Mouse (Mus musculus) liver, adult 2 months (tissue): ENCODE measurements around the gene Gast. TPM values are rescaled to one million over a fixed set of nuclear protein-coding genes. Genes with fewer than 3 reads are reported as not detected.
"Not testable (repeated sequence)": the region's sequence is repeated elsewhere in the genome, so short reads cannot be mapped to it uniquely, and the experiment has no call there.

Experiments
- DNase-seq: peaks from one replicate; pipeline ENCODE4 v3.0.0-alpha.2; 2011; ENCODE audit warnings: low read depth, low spot score; ENCODE audit errors: extremely low read depth
- H3K27ac ChIP-seq: fragments of 200-500 bp; replicated peaks from 2 replicates; pipeline ENCODE4 v1.5.1; 2012; ENCODE audit warnings: low read depth, mild to moderate bottlenecking, control low read depth, inconsistent platforms, low read length; ENCODE audit not compliant: insufficient read depth
- H3K27me3 ChIP-seq: fragments of 200-500 bp; 2 replicates; pipeline ENCODE4 v1.6.1; 2012; ENCODE audit warnings: mild to moderate bottlenecking, moderate library complexity, low read length, inconsistent platforms; ENCODE audit not compliant: control insufficient read depth, insufficient read depth
- H3K36me3 ChIP-seq: fragments of 200-500 bp; 2 replicates; pipeline ENCODE4 v1.6.1; 2012; ENCODE audit warnings: low read length, inconsistent platforms; ENCODE audit not compliant: control insufficient read depth, insufficient read depth
- H3K4me1 ChIP-seq: fragments of 200-500 bp; 2 replicates; pipeline ENCODE4 v1.6.1; 2011; ENCODE audit warnings: low read length; ENCODE audit not compliant: control insufficient read depth, insufficient read depth
- H3K4me3 ChIP-seq: fragments of 200-500 bp; 2 replicates; pipeline ENCODE4 v1.5.1; 2011; ENCODE audit warnings: low read depth, mild to moderate bottlenecking, control low read depth, low read length, moderate library complexity; ENCODE audit not compliant: insufficient read depth
- H3K79me2 ChIP-seq: fragments of 200-500 bp; 2 replicates; pipeline ENCODE4 v1.6.1; 2012; ENCODE audit warnings: inconsistent platforms, mild to moderate bottlenecking, low read length, moderate library complexity; ENCODE audit not compliant: control insufficient read depth, insufficient read depth
- H3K9ac ChIP-seq: fragments of 200-500 bp; 2 replicates; pipeline ENCODE4 v1.6.1; 2012; ENCODE audit warnings: low read depth, mild to moderate bottlenecking, control low read depth, inconsistent platforms, low read length
- CTCF ChIP-seq: fragments of 200-500 bp; IDR thresholded peaks from 2 replicates; pipeline ENCODE4 v1.5.1; 2011; ENCODE audit warnings: low read depth, low read length, control low read depth
- POLR2A ChIP-seq: fragments of 200-500 bp; IDR thresholded peaks from 2 replicates; pipeline ENCODE4 v1.6.1; 2011; ENCODE audit warnings: low read length, control low read depth; ENCODE audit not compliant: insufficient read depth; ENCODE audit errors: extremely low read depth
- WGBS: fragments of 180-500 bp; shearing (Covaris S2); methylation state at CpG from one replicate; pipeline ENCODE4 v1.1.7; 2018; 5-methylcytosine and 5-hydroxymethylcytosine counted together
- polyA plus RNA-seq: library from polyadenylated mRNA; depleted of rRNA; stranded (reverse); fragments of >200 nt; gene quantifications from 2 replicates; pipeline ENCODE4 v1.2.3, GENCODE M21; 2012
- total RNA-seq: library from RNA; depleted of rRNA; stranded (reverse); fragments of >200 nt; gene quantifications from 2 replicates; pipeline ENCODE4 v1.2.3, GENCODE M21; 2014

Gene Gast
- total and polyA plus RNA-seq, 2 experiments, result not detected

- peak; percentile 65 for DNase-seq
- Histone ChIP-seq H3K36me3 (peaks cover 17% of the 10 kb centered on the region), H3K27me3 (no peaks in the 10 kb centered on the region), H3K4me3 (peak overlapping the region; percentile 55; the same call in 1 of the 2 replicates), H3K27ac (peak overlapping the region; percentile 93), H3K9ac (peak overlapping the region; percentile 61), H3K4me1 (peaks cover 22% of the 10 kb centered on the region), H3K79me2 (peaks cover 3% of the 10 kb centered on the region; the same call in 1 of the 2 replicates)
- 44% methylated on average over 10 of the region's 10 CpGs for WGBS
- no peak for TF ChIP-seq POLR2A
- TF ChIP-seq CTCF, result no peak
Measured at GRCm38 (mm10) chr11:100318529-100319451, 15.4 kb upstream of the Gast start.

- peaks cover 17% of the 10 kb centered on the region for H3K36me3 ChIP-seq
- H3K27me3 ChIP-seq, result no peaks in the 10 kb centered on the region
- peaks cover 3% of the 10 kb centered on the region; the same call in 1 of the 2 replicates for H3K79me2 ChIP-seq
- H3K27ac ChIP-seq, result peak within 1 kb of the TSS; percentile 93
- DNase-seq, result peak; percentile 91
- peaks cover 19% of the 10 kb centered on the region for H3K4me1 ChIP-seq
- TF ChIP-seq POLR2A, result peak; percentile 88
- TF ChIP-seq CTCF, result no peak
- WGBS, result under 1% methylated on average over 58 of the region's 58 CpGs
- H3K9ac ChIP-seq, result peak within 1 kb of the TSS; percentile 97
- peak within 1 kb of the TSS; percentile 93 for H3K4me3 ChIP-seq
Measured at GRCm38 (mm10) chr11:100319492-100320171, 14.6 kb upstream of the Gast start, which contains the start of gene Eif1. Gene Eif1, plus strand, starts transcription at chr11:100319885.

- peak; percentile 87 for DNase-seq
- Histone ChIP-seq H3K79me2 (peaks cover 3% of the 10 kb centered on the region; the same call in 1 of the 2 replicates), H3K36me3 (peaks cover 17% of the 10 kb centered on the region), H3K27ac (peak overlapping the region; percentile 92), H3K27me3 (no peaks in the 10 kb centered on the region), H3K9ac (peak overlapping the region; percentile 97), H3K4me3 (peak overlapping the region; percentile 93), H3K4me1 (peaks cover 16% of the 10 kb centered on the region)
- WGBS, result 1% methylated on average over 40 of the region's 40 CpGs
- no peak for TF ChIP-seq CTCF
- peak; percentile 47; the same call in 1 of the 2 replicates for TF ChIP-seq POLR2A
Measured at GRCm38 (mm10) chr11:100320172-100320630, 14.0 kb upstream of the Gast start.

- Histone ChIP-seq H3K9ac (peak overlapping the region; percentile 97), H3K27ac (peak overlapping the region; percentile 92), H3K4me3 (peak overlapping the region; percentile 93), H3K4me1 (peaks cover 12% of the 10 kb centered on the region), H3K36me3 (peaks cover 17% of the 10 kb centered on the region)
- 2% methylated on average over 11 of the region's 11 CpGs for WGBS
- H3K79me2 ChIP-seq, DNase-seq, H3K27me3 ChIP-seq: not testable (repeated sequence)
Measured at GRCm38 (mm10) chr11:100320701-100321410, 13.4 kb upstream of the Gast start.

- not testable (repeated sequence) for H3K4me1 ChIP-seq, H3K79me2 ChIP-seq, H3K27me3 ChIP-seq
- DNase-seq, result peak; percentile 53
- H3K9ac ChIP-seq, result peak overlapping the region; percentile 56
- H3K4me3 ChIP-seq, result peak overlapping the region; percentile 21; the same call in 1 of the 2 replicates
- peak overlapping the region; percentile 61 for H3K27ac ChIP-seq
- H3K36me3 ChIP-seq, result peaks cover 17% of the 10 kb centered on the region
- 24% methylated on average over 7 of the region's 7 CpGs for WGBS
Measured at GRCm38 (mm10) chr11:100321479-100322305, 12.5 kb upstream of the Gast start.
